Mouse (Mus musculus) yolk sac, embryonic 10.5 days (tissue): ENCODE data around the gene Pgm2.

Source experiments
- DNase-seq: peaks from one replicate; pipeline ENCODE4 v3.0.0-alpha.2; 2017; ENCODE audit warnings: low spot score

Pgm2 gene

DNA sequence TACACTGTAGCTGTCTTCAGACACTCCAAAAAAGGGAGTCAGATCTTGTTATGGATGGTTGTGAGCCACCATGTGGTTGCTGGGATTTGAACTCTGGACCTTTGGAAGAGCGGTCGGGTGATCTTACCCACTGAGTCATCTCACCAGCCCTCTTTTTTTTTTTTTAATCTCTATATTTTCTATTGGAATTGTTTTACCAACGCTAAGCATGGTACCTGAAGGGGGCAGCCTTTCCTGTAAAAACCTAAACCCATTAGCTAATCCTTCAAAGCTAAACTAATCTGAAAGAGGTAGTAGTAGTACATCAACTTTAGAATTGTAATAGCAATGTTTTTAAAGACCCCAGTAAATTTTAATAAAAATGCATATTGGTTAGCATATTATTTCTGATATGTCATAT lies 17.2 kb upstream of the Pgm2 start:
- no peak for DNase-seq

DNA sequence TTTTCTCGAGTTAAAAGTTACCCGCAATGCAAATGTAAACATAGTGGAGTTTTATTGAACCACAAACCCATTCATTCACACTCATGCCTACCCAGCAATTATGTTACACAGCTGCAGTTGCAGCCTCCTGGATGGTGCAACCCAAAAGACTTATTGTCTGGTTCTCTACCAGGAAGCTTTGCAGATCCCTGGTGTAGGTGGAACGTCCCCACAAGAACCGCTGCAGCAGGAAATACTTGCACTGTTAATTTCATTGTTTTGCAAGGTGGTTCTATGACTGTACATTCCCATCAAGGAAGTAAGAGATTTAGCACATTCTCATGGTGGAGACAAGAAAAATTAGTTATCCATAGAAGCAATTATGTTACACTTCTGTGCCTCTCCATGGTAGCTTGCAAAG lies 15.4 kb upstream of the Pgm2 start:
- no peak for DNase-seq

DNA sequence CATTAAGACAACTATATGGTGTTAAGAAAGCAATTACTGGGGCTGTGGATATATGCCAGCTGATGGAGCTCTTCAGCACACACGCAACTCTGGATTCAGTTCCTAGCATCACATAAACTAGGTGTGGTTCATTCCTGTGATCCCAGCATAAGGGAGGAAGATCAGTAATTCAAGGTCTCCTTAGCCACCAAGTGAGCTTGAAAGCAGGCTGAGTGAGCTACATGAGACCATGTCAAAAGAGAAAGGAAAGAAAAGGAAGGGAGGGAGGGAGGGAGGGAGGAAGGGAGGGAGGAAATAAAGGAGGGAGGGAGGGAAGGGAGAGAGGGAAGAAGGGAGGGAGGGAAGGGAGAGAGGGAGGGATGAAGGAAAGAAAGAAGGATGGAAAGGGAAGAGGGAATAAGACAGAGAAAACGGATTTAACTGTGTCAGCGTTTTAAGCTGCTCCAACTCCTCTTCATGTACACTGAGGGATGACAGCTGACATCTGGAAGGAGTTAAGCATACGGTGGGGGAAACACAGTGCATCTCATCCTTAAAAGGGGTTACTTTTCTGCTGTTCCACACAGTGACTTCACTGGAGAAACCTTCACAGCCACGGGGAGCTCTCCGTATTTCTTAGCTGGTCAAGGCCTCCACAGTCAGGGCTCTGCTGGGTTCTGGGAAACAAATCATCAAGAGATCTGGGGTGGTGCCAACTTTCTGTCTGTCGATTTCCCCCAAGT lies 13.8 kb upstream of the Pgm2 start:
- DNase-seq = no peak

DNA sequence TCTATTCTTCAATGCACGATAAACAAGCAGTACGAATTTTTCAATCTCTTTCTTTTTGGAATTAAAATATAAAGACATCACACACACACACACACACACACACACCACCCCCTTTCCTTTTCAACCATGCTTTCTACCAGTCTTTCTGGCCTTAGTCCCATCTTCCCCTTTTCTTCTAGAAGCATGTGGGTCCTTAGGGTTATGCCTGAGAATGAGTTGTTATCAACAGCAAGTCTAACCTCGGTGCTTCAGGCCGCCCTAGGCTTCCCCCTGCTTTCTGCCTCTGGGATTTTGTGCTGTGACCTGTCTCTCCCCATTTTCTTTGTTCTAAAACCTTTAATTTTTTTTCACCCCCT lies 13.3 kb upstream of the Pgm2 start:
- no peak for DNase-seq

- no peak for DNase-seq
Observed at GRCm38 (mm10) chr5:64083447-64084359, 9.0 kb upstream of the Pgm2 start.

- no peak for DNase-seq
Observed at GRCm38 (mm10) chr5:64085405-64085804, 7.3 kb upstream of the Pgm2 start.

DNA sequence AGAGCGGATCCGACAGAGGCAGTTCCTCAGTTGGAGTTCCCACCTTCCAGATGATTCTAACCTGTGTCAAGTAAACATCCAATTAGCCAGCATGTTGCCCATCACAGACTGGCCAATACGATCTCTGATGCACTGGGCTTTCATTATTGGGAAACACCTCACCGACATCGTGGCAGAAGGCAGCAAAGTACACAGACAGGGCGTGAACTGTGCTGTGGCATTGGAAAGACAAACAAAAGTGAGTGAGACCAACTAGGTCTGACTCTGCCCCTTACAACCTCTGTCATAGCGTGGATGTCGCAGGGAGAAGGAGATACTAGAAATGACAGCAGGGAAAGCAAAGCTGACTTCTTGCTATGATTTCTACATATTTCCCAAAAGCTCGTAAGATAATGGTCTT lies 4.0 kb upstream of the Pgm2 start:
- DNase-seq = no peak

GRCm38 (mm10) chr5:64093349-64093871 lies 660 bp downstream of the Pgm2 start:
- DNase-seq = peak; percentile 38

GRCm38 (mm10) chr5:64095342-64095993 lies 2.7 kb downstream of the Pgm2 start:
- no peak for DNase-seq

GRCm38 (mm10) chr5:64101993-64102716 lies 9.4 kb downstream of the Pgm2 start:
- DNase-seq = no peak

DNA sequence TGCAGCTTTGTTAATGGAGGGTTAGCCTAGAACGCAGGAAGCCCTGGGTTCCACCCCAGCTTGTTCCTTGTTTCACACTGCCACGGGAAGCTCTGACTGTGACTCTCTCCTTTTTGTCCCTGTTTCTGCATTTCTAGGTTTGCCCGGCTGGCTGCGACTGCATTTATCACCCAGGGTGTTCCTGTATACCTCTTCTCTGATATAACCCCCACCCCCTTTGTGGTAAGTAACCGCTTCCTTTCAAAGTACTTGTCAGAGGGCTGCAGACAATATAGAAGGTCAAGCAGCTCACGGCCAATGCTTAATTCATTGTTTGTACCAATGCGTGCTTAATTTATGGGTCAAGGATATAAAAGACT lies 9.9 kb downstream of the Pgm2 start:
- DNase-seq = no peak

- no peak for DNase-seq
Observed at GRCm38 (mm10) chr5:64107596-64108289, 15.0 kb downstream of the Pgm2 start.

DNA sequence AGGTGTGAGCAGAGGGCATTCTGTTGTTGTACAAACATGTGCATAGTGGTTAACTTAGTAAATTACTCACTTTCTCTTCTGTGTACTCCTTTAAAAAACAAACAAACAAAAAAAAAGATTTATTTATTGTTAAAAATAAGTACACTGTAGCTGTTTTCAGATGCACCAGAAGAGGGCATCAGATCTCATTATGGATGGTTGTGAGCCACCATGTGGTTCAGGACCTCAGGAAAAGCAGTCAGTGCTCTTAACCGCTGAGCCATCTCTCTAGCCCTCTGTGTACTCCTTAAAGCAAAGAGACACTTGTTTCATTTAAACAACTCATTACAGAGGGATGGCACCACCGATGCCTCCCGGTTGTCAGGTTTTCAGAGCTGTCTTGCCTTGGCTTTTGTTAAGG lies 16.5 kb downstream of the Pgm2 start:
- no peak for DNase-seq

GRCm38 (mm10) chr5:64112360-64112759 lies 19.6 kb downstream of the Pgm2 start:
- DNase-seq = peak; percentile 61

GRCm38 (mm10) chr5:64114210-64114609 lies 21.5 kb downstream of the Pgm2 start:
- no peak for DNase-seq

DNA sequence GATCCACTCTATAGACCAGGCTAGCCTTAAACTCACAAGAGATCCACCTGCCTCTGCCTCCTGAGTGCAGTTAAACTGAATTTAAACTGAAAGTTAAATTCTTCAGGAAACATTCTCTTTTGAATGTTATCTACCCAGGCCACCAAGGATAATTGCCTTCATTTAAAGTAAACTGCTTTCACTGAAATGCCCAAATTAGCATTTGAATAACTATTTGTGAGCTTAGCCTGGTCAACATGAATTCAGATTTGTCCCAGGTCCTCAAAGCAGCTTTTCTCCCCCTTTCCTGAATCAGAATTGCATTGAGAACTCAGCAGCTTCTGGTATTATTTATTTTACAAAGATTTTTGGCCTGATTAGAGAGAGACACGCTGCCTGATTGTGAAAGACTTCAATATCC lies 24.4 kb downstream of the Pgm2 start:
- DNase-seq = no peak

DNA sequence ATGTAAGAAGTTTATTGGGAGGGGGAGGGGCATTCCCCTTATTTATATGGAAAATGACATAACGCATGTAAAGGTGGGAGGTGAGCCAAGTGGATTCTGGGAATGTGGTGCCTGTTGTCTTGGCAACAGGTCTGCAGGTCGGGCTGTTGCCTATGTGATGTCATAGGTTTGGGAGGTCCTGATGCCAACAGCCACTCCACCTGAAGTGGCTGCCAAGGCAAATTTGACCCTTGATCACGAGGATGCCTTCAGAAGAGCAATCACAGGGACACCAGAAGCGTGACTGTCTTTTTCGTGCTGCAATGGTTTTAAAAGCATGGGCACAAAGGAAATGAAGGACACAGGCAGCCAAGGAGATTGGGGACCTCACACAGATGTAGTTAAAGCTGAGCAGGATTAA lies 33.0 kb downstream of the Pgm2 start:
- no peak for DNase-seq

DNA sequence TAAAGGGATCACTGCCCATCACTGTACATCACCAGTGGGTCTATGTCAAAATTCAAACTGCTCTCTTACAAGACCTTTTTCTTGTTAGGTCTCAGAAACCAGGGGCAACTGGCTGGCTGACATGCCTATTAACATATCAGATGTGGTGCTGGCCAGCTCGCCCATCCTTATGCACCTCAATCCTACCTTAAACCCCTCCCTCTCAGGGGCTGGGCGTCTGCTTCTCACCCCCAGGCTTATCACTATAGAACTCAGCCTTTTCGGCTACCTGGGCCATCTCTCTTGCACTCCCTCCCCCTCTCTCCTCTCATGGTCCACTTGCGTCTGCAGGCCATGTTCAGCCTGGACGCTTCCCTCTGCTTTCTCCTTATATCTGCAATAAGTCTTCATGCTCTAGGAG lies 38.8 kb downstream of the Pgm2 start:
- DNase-seq = no peak

- no peak for DNase-seq
Observed at GRCm38 (mm10) chr5:64133901-64134300, 41.2 kb downstream of the Pgm2 start.

GRCm38 (mm10) chr5:64136325-64136724 lies 43.6 kb downstream of the Pgm2 start:
- no peak for DNase-seq

- DNase-seq = no peak
Observed at GRCm38 (mm10) chr5:64140202-64140601, 47.5 kb downstream of the Pgm2 start.

GRCm38 (mm10) chr5:64144315-64144714 lies 51.6 kb downstream of the Pgm2 start:
- DNase-seq = no peak
